Mouse (Mus musculus) embryo, embryonic 11.5 days (tissue): Measurements from ENCODE around the gene Lrrc4b.

ENCODE experiments used
- DNase-seq: peaks from one replicate; pipeline ENCODE4 v3.0.0-alpha.2; 2012; ENCODE audit warnings: low read depth, low spot score

Lrrc4b gene

DNA sequence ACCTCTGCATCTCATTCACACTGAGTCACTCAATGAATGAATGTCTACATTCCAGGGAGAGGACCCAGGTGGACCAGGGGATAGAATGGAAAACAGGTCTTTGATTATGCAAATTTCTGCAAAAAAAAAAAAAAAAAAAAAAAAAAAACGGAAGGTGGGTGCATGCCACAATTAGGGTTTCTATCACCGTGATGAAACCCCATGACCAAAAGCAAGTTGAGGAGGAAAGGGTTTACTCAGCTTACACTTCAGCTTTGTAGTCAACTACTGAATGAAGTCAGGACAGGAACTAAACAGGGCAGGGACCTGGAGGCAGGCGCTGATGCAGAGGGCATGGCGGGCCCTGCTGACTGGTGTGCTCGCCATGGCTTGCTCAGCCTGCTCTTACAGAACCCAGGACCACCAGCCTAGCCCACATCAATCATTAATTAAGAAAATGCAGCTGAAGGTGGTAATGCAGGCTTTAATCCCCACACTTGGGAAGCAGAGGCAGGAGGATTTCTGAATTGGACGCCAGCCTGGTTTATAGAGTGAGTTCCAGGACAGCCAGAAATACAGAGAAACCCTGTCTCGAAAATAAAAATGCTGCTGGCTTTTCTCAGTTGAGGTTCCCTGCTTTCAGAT, 56.9 kb downstream of the Lrrc4b start:
- no peak for DNase-seq

DNA sequence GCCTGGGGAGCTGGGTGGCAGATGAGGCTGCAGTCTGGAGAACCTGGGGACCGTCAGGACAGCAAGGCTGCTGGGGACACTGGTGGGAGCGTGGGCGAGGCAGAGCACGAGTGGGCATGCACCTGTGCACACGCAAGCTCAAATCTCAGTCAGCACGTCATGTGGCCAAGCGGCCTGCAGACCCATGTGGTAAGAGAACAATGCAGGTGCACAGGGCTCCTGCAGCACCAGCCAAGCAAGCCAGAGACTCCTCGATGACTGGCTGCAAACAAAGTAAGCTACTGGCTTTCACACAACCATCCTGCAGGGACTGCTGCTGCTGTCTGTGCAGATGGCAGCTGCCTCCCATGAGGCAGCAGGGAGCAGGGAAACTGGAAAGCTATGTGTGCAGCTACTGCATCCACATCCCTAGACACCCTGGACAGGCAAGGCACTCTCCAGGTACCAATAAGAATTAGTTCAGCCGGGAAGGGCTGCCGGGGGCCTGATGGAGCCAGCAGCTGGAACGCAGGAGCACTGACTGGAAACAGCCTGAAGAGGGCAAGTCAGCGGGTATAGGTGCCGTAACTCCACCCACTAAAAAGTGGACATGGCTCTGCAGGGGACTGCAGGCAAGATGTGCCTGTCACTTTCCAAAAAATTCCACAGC, 58.2 kb downstream of the Lrrc4b start:
- no peak for DNase-seq

DNA sequence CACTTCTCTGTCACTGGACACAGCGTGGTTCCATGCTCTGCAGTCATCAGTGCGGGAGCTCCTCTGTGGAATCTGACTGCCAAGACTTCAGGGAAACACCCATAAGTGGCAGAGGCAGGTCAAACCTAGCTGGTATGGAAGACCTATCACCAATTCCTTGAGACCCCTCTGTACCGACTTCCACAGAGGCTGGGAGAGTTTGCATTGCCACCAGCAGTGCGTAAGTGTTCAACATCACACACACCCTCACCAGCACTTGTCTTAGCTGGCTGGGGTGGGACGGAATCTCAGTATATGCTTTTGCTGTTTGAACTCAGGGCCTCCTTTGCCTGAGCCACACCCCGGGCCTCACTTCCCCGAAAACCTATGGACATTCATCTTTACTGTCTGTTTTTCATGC, 59.1 kb downstream of the Lrrc4b start:
- DNase-seq: no peak

DNA sequence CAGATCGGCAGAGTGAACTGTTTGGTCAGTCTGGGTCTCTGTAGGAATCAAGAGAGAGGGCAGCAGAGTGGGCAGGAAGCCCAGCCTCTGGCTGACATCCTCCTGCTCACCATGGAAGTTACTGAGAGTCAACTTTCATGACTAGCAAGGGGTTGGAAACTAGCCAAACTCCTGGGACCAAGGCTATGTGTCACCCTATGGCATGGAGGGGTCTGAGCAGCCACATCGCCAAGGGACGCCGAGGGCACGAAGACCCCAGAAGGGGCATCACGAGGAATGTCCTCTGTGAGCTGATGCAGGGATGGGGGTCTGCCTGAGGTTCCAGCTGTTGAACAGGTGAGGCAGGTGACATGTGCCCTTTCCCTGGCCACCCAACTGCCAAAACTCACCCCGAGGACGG, 59.7 kb downstream of the Lrrc4b start:
- no peak for DNase-seq

DNA sequence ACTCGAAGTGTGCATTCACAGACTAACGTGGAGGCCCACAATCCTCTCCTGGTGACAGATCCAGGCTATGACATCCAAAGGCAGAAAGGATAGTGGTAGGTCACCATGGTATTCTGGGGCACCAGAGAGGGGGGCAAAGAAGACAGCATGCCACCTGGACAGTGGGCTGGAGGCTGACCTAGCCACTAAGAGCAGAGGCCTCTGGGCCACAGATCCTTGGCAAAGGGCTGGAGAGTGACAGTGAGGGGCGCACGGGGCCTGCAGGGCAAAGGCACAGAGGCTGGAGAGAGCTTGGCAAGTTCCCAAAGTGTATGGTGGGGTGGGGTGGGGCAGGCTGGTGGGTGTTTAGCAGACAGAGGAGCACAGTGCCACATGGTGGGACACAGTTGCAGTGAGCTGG, 61.5 kb downstream of the Lrrc4b start:
- no peak for DNase-seq

DNA sequence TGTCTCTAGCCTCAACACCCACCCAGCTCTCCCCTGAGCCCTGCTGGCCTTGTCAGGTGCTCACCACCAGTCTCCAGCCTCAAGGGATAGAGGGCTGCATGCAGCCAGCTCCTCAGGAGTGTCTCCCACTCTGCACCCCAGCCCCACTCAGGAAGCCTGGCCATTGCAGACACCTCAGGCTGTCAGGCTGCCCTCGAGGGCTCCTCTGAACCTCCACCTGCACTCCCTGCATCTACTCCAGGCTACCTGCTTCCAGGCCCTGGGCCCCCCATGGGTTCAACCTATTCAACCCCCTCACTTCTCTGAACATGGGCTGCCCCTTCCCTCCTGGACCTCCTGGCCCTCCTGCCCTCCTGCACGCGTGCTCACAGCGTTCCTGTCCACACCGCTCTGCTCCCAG, 62.6 kb downstream of the Lrrc4b start:
- no peak for DNase-seq

DNA sequence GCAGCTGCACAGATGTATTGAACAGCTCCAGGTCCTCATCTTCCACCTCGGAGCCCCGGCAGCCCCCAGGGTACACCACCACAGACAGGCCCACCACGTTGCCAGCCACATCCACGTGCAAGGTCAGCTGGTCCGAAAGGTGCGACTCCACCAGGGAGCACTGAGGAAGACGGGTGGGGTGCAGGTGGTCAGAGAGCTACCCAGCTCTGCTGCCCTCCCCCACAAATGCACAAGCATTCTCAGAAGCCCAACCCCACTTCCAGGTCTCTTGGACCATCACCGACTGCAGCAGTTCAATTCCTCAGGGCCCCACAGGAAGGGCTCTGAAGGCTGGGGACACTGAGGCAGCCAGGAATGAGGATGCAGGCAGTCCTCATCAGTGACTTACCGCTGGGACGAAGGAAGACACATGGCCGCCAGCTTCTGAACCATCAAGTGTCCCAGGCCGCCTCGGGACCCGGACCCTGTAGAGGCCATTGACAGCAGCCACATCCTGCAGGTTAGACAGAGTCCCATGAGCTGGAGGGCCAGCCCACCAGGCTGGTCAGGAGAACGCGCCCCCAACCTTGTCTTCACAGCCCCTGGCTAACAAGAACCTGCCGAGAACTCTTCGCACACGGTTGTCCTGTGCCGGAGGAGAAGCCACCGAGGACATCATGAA, 63.5 kb downstream of the Lrrc4b start:
- no peak for DNase-seq

DNA sequence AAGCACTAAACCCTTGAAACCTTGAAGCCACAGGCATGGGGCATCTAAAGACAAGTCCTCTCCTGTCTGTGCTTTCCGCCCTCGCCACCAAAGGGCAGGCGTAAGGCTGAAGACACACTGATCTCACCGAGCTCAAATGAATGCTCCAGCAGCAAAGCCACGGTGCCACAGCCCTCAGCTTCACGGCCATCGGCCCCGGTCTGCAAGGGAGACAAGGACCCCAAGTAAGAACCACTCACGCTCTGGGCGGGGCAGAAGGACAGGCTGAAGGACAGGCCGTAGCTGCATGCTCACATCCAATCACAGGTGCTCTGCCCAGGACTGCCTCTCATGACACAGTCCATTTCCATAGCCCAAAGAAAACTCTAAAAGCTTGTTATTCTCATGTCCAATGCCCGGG, 65.9 kb downstream of the Lrrc4b start:
- no peak for DNase-seq

DNA sequence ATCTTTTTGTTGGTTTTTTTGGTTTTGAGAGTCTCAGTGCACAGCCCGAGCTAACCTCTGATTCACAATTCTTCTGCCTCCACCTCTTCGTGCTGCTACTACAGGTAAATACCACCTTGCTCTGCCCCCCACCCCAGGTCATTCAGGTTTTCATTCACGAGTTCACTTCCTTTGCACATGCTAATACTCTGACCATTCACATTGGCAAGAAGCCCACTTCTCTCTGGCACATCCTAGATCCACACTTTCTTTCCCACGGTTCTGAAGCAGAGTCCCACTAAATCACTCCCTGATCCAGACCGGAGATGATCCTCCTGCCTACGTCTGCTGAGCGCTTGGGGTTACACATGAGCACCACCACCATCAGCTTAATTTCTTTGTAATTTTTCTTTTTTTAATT, 66.3 kb downstream of the Lrrc4b start:
- no peak for DNase-seq

DNA sequence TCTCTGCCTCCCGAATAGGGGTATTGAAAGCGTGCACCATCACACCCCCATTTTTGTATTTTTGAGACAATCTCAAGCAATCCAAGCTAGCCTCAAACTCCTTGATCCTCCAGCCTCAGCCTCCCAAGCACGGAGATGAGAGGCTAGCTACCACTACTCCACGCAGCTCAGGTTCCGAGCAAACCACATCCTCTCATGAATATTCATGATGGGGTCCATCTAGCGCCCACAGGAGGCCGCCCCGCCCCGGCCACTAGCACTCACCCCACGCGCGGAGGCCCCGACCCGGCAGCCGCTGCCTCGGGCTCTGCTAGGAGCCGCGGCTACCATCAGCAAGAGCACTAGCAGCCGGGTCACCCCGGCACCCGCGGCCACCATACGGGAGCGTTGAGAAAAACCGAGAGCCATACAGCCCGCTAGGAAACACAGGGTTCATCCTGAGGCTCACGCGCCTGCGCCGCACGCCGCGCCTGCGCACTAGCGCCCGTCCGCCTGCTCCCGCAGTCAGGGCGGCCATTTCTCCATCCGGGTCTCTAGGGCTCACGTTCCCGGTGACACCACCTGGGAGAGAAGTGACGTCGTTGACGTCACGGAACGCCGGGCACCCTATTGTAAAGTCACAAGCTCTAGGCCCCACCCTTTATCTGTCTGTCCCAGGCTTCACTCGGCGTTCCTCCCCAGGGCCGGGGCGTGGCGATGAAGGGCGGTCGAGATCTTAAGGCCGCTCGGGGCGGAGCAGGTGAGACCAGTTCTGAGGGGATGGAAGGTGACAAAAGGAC, 67.4 kb downstream of the Lrrc4b start, which contains the start of the genes Emc10 and Fam71e1:
TSS of gene Emc10 (minus strand) at position 538 of the 779 bp plus-strand sequence.
TSS of gene Fam71e1 (plus strand) at position 590 of the 779 bp plus-strand sequence.
- peak; percentile 100 for DNase-seq

DNA sequence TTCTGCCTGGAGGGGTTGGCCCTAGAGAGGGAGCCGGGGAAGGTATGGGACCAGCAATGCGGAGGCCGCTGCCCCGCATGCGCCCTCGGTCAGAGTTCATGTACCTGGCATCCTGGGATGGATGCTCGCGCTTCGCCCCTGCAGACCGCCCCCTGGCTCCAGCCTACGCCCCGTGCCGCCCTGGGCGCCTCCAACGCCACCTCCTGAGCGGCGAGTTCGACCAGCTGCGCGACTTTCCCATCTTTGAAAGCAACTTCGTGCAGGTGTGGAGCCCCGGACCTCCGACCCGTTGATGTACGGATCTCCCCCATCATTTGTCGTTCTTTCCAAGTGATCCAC, 67.9 kb downstream of the Lrrc4b start:
- peak; percentile 34 for DNase-seq

DNA sequence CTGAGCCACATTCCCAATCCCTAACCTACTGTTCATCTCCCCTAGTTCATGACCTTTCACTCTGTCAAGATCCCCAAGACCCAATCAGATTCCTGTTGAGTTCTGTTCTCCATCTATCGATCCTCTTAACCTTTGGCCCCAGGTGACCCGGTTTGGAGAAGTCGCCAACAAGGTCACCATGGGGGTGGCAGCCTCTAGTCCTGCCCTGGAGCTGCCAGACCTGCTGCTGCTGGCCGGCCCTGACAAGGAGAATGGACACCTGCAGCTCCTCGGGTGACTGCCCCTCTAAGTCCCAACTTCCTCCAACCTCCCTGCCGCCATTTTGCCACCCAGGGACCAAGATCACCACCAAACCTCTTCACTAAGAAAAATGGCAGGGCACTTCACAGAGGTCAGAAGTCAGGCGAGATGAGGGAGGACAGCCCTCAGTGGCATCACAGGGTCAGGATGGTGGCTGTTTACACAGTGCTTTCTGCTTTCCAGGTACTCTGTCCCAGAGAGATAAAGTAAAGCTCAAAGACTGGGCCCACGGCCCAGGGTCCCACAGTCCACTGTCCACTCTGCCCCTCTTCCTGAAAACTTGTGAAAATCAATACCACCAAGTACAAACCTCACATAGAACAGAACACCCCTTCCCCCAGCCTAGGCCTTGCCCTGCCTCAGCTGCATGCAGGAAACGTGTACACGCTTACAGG, 68.7 kb downstream of the Lrrc4b start:
- no peak for DNase-seq

DNA sequence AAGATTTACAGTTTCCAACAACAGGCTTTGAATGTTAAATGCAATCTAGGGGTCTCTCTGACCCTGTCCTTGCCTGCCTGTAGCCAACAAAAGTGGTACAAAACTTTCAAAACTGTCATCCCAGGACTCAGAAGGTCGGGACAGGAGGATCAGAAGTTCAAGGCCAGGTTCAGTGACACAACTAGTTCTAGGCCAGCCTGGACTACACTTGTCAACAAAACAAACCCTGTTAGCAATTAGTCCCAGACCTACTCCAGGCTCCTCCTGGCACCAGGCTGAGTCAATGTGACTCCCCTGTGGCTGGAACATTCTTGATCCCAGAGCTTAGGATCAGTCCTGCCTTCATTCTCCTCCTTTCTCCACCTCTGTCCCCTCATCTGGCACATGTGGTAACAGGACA, 70.1 kb downstream of the Lrrc4b start:
- DNase-seq: no peak

DNA sequence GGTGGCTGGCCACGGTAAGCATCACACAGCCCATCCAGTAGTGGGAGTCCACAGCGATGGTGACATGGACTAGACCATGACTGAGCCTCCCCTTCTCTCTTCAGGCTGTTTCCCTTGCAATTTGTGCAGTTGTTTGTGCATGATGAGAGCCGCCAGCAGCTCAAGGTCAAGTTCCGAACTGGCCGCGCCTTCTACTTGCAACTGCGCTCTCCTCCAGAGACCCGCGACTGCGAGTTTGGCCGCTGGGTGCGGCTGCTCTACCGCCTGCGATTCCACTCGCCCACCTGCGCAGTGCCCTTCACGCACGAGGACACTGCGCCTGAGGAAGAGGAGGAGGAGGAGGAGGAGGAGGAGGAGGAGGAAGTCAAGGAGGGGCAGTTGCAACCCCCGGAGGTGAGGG, 71.2 kb downstream of the Lrrc4b start:
- DNase-seq: no peak

DNA sequence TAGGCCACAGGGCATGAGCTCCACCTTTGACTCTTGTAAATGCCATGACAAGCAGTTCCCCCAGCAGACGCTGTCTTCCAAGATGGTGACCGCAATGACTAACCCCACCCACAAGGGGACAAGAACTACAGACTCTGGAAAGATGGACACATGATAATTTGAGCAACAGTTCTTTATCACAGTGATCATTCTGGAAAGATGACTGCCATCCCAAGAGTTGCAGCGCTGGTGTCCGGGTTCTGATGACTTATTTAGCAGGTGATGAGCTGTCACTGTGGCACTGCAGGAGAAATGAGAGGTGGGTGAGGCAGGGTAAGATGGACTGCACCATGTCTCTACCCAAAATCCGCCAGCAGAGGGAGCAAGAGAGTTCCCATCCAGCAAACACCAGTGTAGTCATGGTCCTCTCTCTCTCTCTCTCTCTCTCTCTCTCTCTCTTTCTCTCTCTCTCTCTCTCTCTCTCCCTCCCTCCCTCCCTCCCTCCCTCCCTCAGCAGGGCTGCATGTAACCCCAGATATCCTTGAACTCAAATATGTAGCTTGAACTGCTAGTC, 72.8 kb downstream of the Lrrc4b start:
- DNase-seq: peak; percentile 57

DNA sequence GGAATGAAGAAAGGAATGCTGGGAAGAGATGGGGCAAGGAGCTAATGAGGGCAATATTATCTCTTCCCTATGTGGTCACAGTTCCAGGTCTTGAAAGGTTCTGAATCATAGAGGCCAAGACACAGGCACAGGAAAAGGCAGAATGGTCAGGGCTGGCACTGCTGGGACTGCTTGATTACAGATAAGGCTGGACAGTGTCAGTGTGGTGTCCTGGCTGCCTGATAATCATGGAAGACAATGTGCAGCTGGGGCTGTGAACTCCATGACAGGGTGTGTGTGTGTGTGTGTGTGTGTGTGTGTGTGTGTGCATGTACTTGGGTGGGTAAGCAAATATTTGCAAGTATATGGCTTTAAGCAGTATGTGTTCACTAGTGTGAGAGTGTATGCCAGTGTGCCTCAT, 78.7 kb downstream of the Lrrc4b start:
- no peak for DNase-seq
